Mouse (Mus musculus): ENCODE measurements at regions not wholly inside any gene's neighbourhood (a gene's known extent, or its start where the extent isn't known, plus 50 kb on each side); places are given as distances from the start of the nearest gene placed in this dataset.

- TF ChIP-seq EP300 (IDR thresholded peaks at IDR 0.05; ENCODE audit: low read depth) (no peak), CTCF (IDR thresholded peaks at IDR 0.05; ENCODE audit: low read depth) (no peak)
Measured at GRCm38 (mm10) chr1:94272569-94272968, 220.2 kb upstream of the Pdcd1 start.
